Comparison of ENCODE assay signal across 8 mouse cellular contexts in genomic region chr10:29532821-29533715, GRCm38 (mm10). TPM values are rescaled to one million over a fixed set of nuclear protein-coding genes. Genes with fewer than 3 reads are reported as not detected.
DNase-seq lines count a peak whose midpoint lies in the region; ATAC-seq lines count a peak whose summit lies in the region.

No protein-coding gene starts in this region.

- H3K4me3 ChIP-seq in forebrain, embryonic 16.5 days (replicated peaks; ENCODE audit: low read length), result peak overlapping the region; percentile 71
- peak overlapping the region; percentile 52 for H3K4me3 ChIP-seq in liver, embryonic 13.5 days (replicated peaks)
- peak overlapping the region; percentile 56 for H3K4me3 ChIP-seq in neural tube, embryonic 12.5 days

- peaks cover 24% of the 10 kb centered on the region for H3K4me1 ChIP-seq in forebrain, embryonic 16.5 days (replicated peaks; ENCODE audit: control insufficient read depth, insufficient read depth, low read length)
- H3K4me1 ChIP-seq in liver, embryonic 13.5 days (replicated peaks), result no peaks in the 10 kb centered on the region
- peaks cover 18% of the 10 kb centered on the region for H3K4me1 ChIP-seq in neural tube, embryonic 12.5 days

- peak overlapping the region; percentile 78 for H3K9ac ChIP-seq in forebrain, embryonic 16.5 days (replicated peaks; ENCODE audit: low read depth, low read length)
- no peak overlapping the region; the same call in 1 of the 2 replicates for H3K9ac ChIP-seq in liver, embryonic 13.5 days
- H3K9ac ChIP-seq in neural tube, embryonic 12.5 days, result no peak overlapping the region

- intact Hi-C loops in heart, postnatal 14 days (cut with DNase I), result loop anchor here (2.0 to 10.0 kb wide), 2 partner anchors 888 to 1192 kb away; no protein-coding TSS in a partner anchor

- DNase-seq in ES-CJ7 (ENCODE audit: low read depth, low spot score), result peak; percentile 71
- peak; percentile 59 to 74 for DNase-seq in cerebellum, adult 18-20 months
- peak; percentile 72 to 80 for DNase-seq in heart, postnatal 14 days
- peak; percentile 66 to 88 for DNase-seq in kidney, postnatal 36 days
- no peak for DNase-seq in liver, embryonic 13.5 days
- DNase-seq in thymus, postnatal 0 days (ENCODE audit: low spot score), result peak; percentile 26

- H3K36me3 ChIP-seq in forebrain, embryonic 16.5 days (ENCODE audit: control insufficient read depth, insufficient read depth), result no peaks in the 10 kb centered on the region
- no peaks in the 10 kb centered on the region for H3K36me3 ChIP-seq in liver, embryonic 13.5 days
- no peaks in the 10 kb centered on the region for H3K36me3 ChIP-seq in neural tube, embryonic 12.5 days

- peak overlapping the region; percentile 46; the same call in 1 of the 2 replicates for H3K27ac ChIP-seq in forebrain, embryonic 16.5 days (ENCODE audit: low read length)
- no peak overlapping the region for H3K27ac ChIP-seq in liver, embryonic 13.5 days
- no peak overlapping the region for H3K27ac ChIP-seq in neural tube, embryonic 12.5 days

- ATAC-seq in forebrain, embryonic 16.5 days, result peak; percentile 79
- ATAC-seq in liver, embryonic 13.5 days (ENCODE audit: low read depth), result no peak
- ATAC-seq in neural tube, embryonic 12.5 days (ENCODE audit: low FRiP score, low read depth), result peak; percentile 61

- 1% methylated on average over 30 of the region's 30 CpGs for WGBS in forebrain, embryonic 16.5 days
- WGBS in liver, embryonic 13.5 days (ENCODE audit: insufficient replicate concordance), result 2% methylated on average over 30 of the region's 30 CpGs
- under 1% methylated on average over 30 of the region's 30 CpGs for WGBS in neural tube, embryonic 12.5 days

- H3K9me3 ChIP-seq in forebrain, embryonic 16.5 days (ENCODE audit: control insufficient read depth, low read length), result no peaks in the 10 kb centered on the region
- no peaks in the 10 kb centered on the region for H3K9me3 ChIP-seq in liver, embryonic 13.5 days (replicated peaks)
- no peaks in the 10 kb centered on the region for H3K9me3 ChIP-seq in neural tube, embryonic 12.5 days

- H3K4me2 ChIP-seq in forebrain, embryonic 16.5 days (ENCODE audit: low read length), result peak overlapping the region; percentile 78
- H3K4me2 ChIP-seq in liver, embryonic 13.5 days, result peak overlapping the region; percentile 65
- H3K4me2 ChIP-seq in neural tube, embryonic 12.5 days (replicated peaks), result peak overlapping the region; percentile 97

- H3K27me3 ChIP-seq in forebrain, embryonic 16.5 days (replicated peaks; ENCODE audit: control insufficient read depth, insufficient read depth, low read length), result 0 out of 2 replicates have a peak, but pooled peaks cover 6% of the 10 kb centered on the region
- H3K27me3 ChIP-seq in liver, embryonic 13.5 days, result peaks cover 53% of the 10 kb centered on the region
- peaks cover 34% of the 10 kb centered on the region for H3K27me3 ChIP-seq in neural tube, embryonic 12.5 days (replicated peaks)

RNA-seq across cellular contexts. Expression of gene Rspo3, which starts 2.6 kb away (rescaled TPM):
- polyA plus RNA-seq in forebrain, embryonic 16.5 days (2015; fragmentation: Nextera tagmentation; extraction: Ambion mirVana), result 15.6 and 19.2 TPM in 2 replicates
- under 1 TPM; 0.22 to 0.36 TPM for total RNA-seq in heart, postnatal 14 days (2021)
- polyA plus RNA-seq in liver, embryonic 13.5 days (2015; fragmentation: Nextera tagmentation; extraction: Ambion mirVana), result 4.0 and 4.4 TPM in 2 replicates
- polyA plus RNA-seq in neural tube, embryonic 12.5 days (2016; fragmentation: Nextera tagmentation; extraction: Ambion mirVana), result 4.4 and 4.7 TPM in 2 replicates
- polyA plus RNA-seq in thymus, postnatal 0 days (2015; fragmentation: Nextera tagmentation; extraction: Ambion mirVana), result 0.40 and 0.46 TPM in 2 replicates
